Mouse (Mus musculus) layer of hippocampus, adult 9-10 months (tissue): Measurements from ENCODE around the gene Samd1.

ENCODE experiments used
- DNase-seq: peaks from one replicate; pipeline ENCODE4 v3.0.0; 2022; ENCODE audit warnings: low spot score

The Samd1 gene

GRCm38 (mm10) chr8:83997511-83998141, at the start of gene Samd1:
TSS of gene Samd1 (plus strand) at chr8:83997672.
- DNase-seq, result no peak

GRCm38 (mm10) chr8:83954749-83955105, 42.7 kb upstream of the Samd1 start:
- DNase-seq, result no peak

- peak; percentile 97 for DNase-seq
Measured at GRCm38 (mm10) chr8:83955106-83955957, 42.1 kb upstream of the Samd1 start, which contains the start of the genes Gm10644 and Asf1b. TSS of gene Gm10644 (minus strand) at chr8:83955205. TSS of gene Asf1b (plus strand) at chr8:83955507.

GRCm38 (mm10) chr8:83955958-83956218, 41.6 kb upstream of the Samd1 start:
- DNase-seq, result no peak

GRCm38 (mm10) chr8:83956789-83957188, 40.7 kb upstream of the Samd1 start:
- DNase-seq, result no peak

- no peak for DNase-seq
Measured at GRCm38 (mm10) chr8:83964015-83964765, 33.3 kb upstream of the Samd1 start.

GRCm38 (mm10) chr8:83967701-83968100, 29.8 kb upstream of the Samd1 start:
- no peak for DNase-seq

- DNase-seq, result no peak
Measured at GRCm38 (mm10) chr8:83971121-83971520, 26.4 kb upstream of the Samd1 start.

GRCm38 (mm10) chr8:83971661-83972060, 25.8 kb upstream of the Samd1 start:
- DNase-seq, result no peak

GRCm38 (mm10) chr8:83972150-83973120, 25.0 kb upstream of the Samd1 start, which contains the start of gene Prkaca:
TSS of gene Prkaca (plus strand) at chr8:83972993.
- peak; percentile 96 for DNase-seq

GRCm38 (mm10) chr8:83973161-83974031, 24.1 kb upstream of the Samd1 start:
- DNase-seq, result no peak

GRCm38 (mm10) chr8:83974521-83974920, 23.0 kb upstream of the Samd1 start:
- no peak for DNase-seq

GRCm38 (mm10) chr8:83976101-83976630, 21.3 kb upstream of the Samd1 start:
- DNase-seq, result no peak

- DNase-seq, result no peak
Measured at GRCm38 (mm10) chr8:83976779-83977350, 20.6 kb upstream of the Samd1 start.

GRCm38 (mm10) chr8:83977646-83978045, 19.8 kb upstream of the Samd1 start:
- no peak for DNase-seq

GRCm38 (mm10) chr8:83978200-83978599, 19.3 kb upstream of the Samd1 start:
- no peak for DNase-seq

- no peak for DNase-seq
Measured at GRCm38 (mm10) chr8:83980250-83980649, 17.2 kb upstream of the Samd1 start.

GRCm38 (mm10) chr8:83980845-83981244, 16.6 kb upstream of the Samd1 start:
- DNase-seq, result no peak

- DNase-seq, result no peak
Measured at GRCm38 (mm10) chr8:83981533-83981932, 15.9 kb upstream of the Samd1 start.

GRCm38 (mm10) chr8:83982449-83982848, 15.0 kb upstream of the Samd1 start:
- no peak for DNase-seq
